Mouse (Mus musculus): ENCODE measurements around the gene Setx. TPM values are rescaled to one million over a fixed set of nuclear protein-coding genes. Genes with fewer than 3 reads are reported as not detected.
A peak's percentile ranks its signal among the peaks of the same experiment; 100 is the strongest.
"Not testable (repeated sequence)": the region's sequence is repeated elsewhere in the genome, so short reads cannot be mapped to it uniquely, and the experiment has no call there.

Gene Setx
- total RNA-seq (2021) = 10 to 100 TPM; 49.2 to 54.2 TPM
- long read RNA-seq, experiment 1, partial matches to known transcripts = 2 of 4 reads
- long read RNA-seq, experiment 1, other reads (novel, unspliced or antisense) = 2 of 4 reads
- long read RNA-seq, experiment 2, partial matches to known transcripts = 4 of 7 reads
- long read RNA-seq, experiment 2, other reads (novel, unspliced or antisense) = 3 of 7 reads

GRCm38 (mm10) chr2:29123907-29124569, at the start of gene Setx:
Gene Setx, plus strand, starts transcription at chr2:29124181.
- intact Hi-C loops (cut with DNase I) = no loop called here

GRCm38 (mm10) chr2:29074676-29075075, 49.3 kb upstream of the Setx start:
- DNase-seq (ENCODE audit: low spot score in 2 of 2) = no peak
- intact Hi-C loops (cut with DNase I) = no loop called here

More at GRCm38 (mm10) chr2:29123907-29124569, at the start of gene Setx:
- DNase-seq (ENCODE audit: low spot score in 2 of 2) = peak in 1 of 2 experiments; percentile 4

- intact Hi-C loops (cut with DNase I) = no loop called here
These were observed 48.5 kb upstream of the Setx start for GRCm38 (mm10) chr2:29075331-29076070.

GRCm38 (mm10) chr2:29076226-29076625, 47.8 kb upstream of the Setx start:
- no peak for DNase-seq (ENCODE audit: low spot score in 2 of 2)
- intact Hi-C loops (cut with DNase I) = no loop called here

More at GRCm38 (mm10) chr2:29075331-29076070, 48.5 kb upstream of the Setx start:
- no peak for DNase-seq (ENCODE audit: low spot score in 2 of 2)

GRCm38 (mm10) chr2:29081965-29082364, 42.0 kb upstream of the Setx start:
- DNase-seq (ENCODE audit: low spot score in 2 of 2) = peak; percentile 9 to 12
- intact Hi-C loops (cut with DNase I) = no loop called here

GRCm38 (mm10) chr2:29086026-29086425, 38.0 kb upstream of the Setx start:
- intact Hi-C loops (cut with DNase I) = no loop called here
- no peak for DNase-seq (ENCODE audit: low spot score in 2 of 2)

GRCm38 (mm10) chr2:29089276-29089675, 34.7 kb upstream of the Setx start:
- DNase-seq (ENCODE audit: low spot score in 2 of 2); intact Hi-C loops (cut with DNase I): not testable (repeated sequence)

- no peak for DNase-seq (ENCODE audit: low spot score in 2 of 2)
- intact Hi-C loops (cut with DNase I) = no loop called here
These were observed 28.3 kb upstream of the Setx start for GRCm38 (mm10) chr2:29095674-29096073.

GRCm38 (mm10) chr2:29096751-29097150, 27.2 kb upstream of the Setx start:
- intact Hi-C loops (cut with DNase I) = no loop called here
- DNase-seq (ENCODE audit: low spot score in 2 of 2) = no peak

- intact Hi-C loops (cut with DNase I) = no loop called here
- no peak for DNase-seq (ENCODE audit: low spot score in 2 of 2)
These were observed 26.5 kb upstream of the Setx start for GRCm38 (mm10) chr2:29097465-29097864.

- intact Hi-C loops (cut with DNase I); DNase-seq (ENCODE audit: low spot score in 2 of 2): not testable (repeated sequence)
These were observed 26.0 kb upstream of the Setx start for GRCm38 (mm10) chr2:29097955-29098354.

- intact Hi-C loops (cut with DNase I) = no loop called here
- no peak for DNase-seq (ENCODE audit: low spot score in 2 of 2)
These were observed 25.2 kb upstream of the Setx start for GRCm38 (mm10) chr2:29098786-29099185.

GRCm38 (mm10) chr2:29099646-29100045, 24.3 kb upstream of the Setx start:
- intact Hi-C loops (cut with DNase I) = no loop called here
- DNase-seq (ENCODE audit: low spot score in 2 of 2) = no peak

GRCm38 (mm10) chr2:29100822-29101534, 23.0 kb upstream of the Setx start:
- intact Hi-C loops (cut with DNase I) = no loop called here
- DNase-seq (ENCODE audit: low spot score in 2 of 2) = no peak

- intact Hi-C loops (cut with DNase I); DNase-seq (ENCODE audit: low spot score in 2 of 2): not testable (repeated sequence)
These were observed 21.3 kb upstream of the Setx start for GRCm38 (mm10) chr2:29102416-29103377.

- DNase-seq (ENCODE audit: low spot score in 2 of 2) = no peak
- intact Hi-C loops (cut with DNase I) = no loop called here
These were observed 3.0 kb upstream of the Setx start for GRCm38 (mm10) chr2:29120969-29121368.

GRCm38 (mm10) chr2:29122446-29122845, 1.5 kb upstream of the Setx start:
- intact Hi-C loops (cut with DNase I) = no loop called here

GRCm38 (mm10) chr2:29124571-29124935, 572 bp downstream of the Setx start:
- no peak for DNase-seq (ENCODE audit: low spot score in 2 of 2)
- intact Hi-C loops (cut with DNase I) = no loop called here

More at GRCm38 (mm10) chr2:29122446-29122845, 1.5 kb upstream of the Setx start:
- no peak for DNase-seq (ENCODE audit: low spot score in 2 of 2)

All from left cerebral cortex, postnatal 14 days (tissue).